Comparison of ENCODE assay signal across 23 mouse cellular contexts in genomic region chr13:111421330-111421729, GRCm38 (mm10).
DNase-seq lines count a peak whose midpoint lies in the region; ATAC-seq and TF ChIP-seq lines count a peak whose summit lies in the region.
"Had no signal": no experiment of that assay in that cellular context is flagged by ENCODE, and none has a peak within 500 bp of the region (broad histone marks: within the 10 kb centered on the region; RNA-seq: fewer than 3 reads in every experiment).

No protein-coding gene starts in this region.

- no peak for TF ChIP-seq POLR2A in liver, adult 2 months (IDR thresholded peaks at IDR 0.05; ENCODE audit: extremely low read depth, insufficient read depth, low read length)
- no peak for TF ChIP-seq POLR2A in cortical plate, adult 2 months (IDR thresholded peaks at IDR 0.05; ENCODE audit: extremely low read depth, insufficient read depth, low read length)

- ATAC-seq in forebrain, postnatal 0 days, result no peak
- no peak for ATAC-seq in forebrain, embryonic 11.5 days (replicated peaks; ENCODE audit: low FRiP score)
- no peak for ATAC-seq in liver, embryonic 12.5 days
- ATAC-seq: midbrain, embryonic 13.5 days had no signal

- no peaks in the 10 kb centered on the region for H3K9me3 ChIP-seq in forebrain, postnatal 0 days (ENCODE audit: low read length)
- no peaks in the 10 kb centered on the region for H3K9me3 ChIP-seq in forebrain, embryonic 11.5 days (ENCODE audit: control insufficient read depth, low read length)
- H3K9me3 ChIP-seq in liver, embryonic 12.5 days (replicated peaks), result no peaks in the 10 kb centered on the region
- H3K9me3 ChIP-seq: embryonic facial prominence, embryonic 15.5 days; forebrain, embryonic 12.5 days; heart, embryonic 15.5 days; hindbrain, embryonic 10.5 days; midbrain, embryonic 13.5 days had no signal

- H3K27me3 ChIP-seq in forebrain, postnatal 0 days (ENCODE audit: insufficient read depth, low read length), result no peaks in the 10 kb centered on the region
- no peaks in the 10 kb centered on the region for H3K27me3 ChIP-seq in forebrain, embryonic 11.5 days (ENCODE audit: control insufficient read depth, insufficient read depth, low read length)
- H3K27me3 ChIP-seq in liver, adult 2 months (ENCODE audit: control insufficient read depth, insufficient read depth, low read length), result no peaks in the 10 kb centered on the region
- H3K27me3 ChIP-seq in liver, embryonic 12.5 days (replicated peaks), result no peaks in the 10 kb centered on the region
- H3K27me3 ChIP-seq: embryonic facial prominence, embryonic 15.5 days; forebrain, embryonic 12.5 days; heart, embryonic 15.5 days; midbrain, embryonic 13.5 days had no signal

- no peak overlapping the region for H3K9ac ChIP-seq in forebrain, postnatal 0 days
- H3K9ac ChIP-seq in forebrain, embryonic 11.5 days (ENCODE audit: low read length), result no peak overlapping the region
- no peak overlapping the region for H3K9ac ChIP-seq in liver, adult 2 months (ENCODE audit: low read depth, low read length)
- no peak overlapping the region for H3K9ac ChIP-seq in liver, embryonic 12.5 days
- H3K9ac ChIP-seq: embryonic facial prominence, embryonic 15.5 days; forebrain, embryonic 12.5 days; heart, embryonic 15.5 days; midbrain, embryonic 13.5 days had no signal

- DNase-seq in forebrain, postnatal 0 days, result peak; percentile 29
- DNase-seq in forebrain, embryonic 11.5 days (ENCODE audit: low spot score), result no peak
- peak; percentile 71 for DNase-seq in liver, adult 2 months (ENCODE audit: extremely low read depth, low read depth, low spot score)
- DNase-seq in 416B (ENCODE audit: low read depth), result peak; percentile 40
- no peak for DNase-seq in ovary, postnatal 10 days (ENCODE audit: low spot score)
- DNase-seq in thymus, postnatal 0 days (ENCODE audit: low spot score), result no peak
- DNase-seq: adrenal gland, postnatal 36 days; B cell, adult 2 months; cerebellum, postnatal 10 days; embryo, embryonic 11 days; heart, adult 11 months; kidney, postnatal 25 days; layer of hippocampus, adult 9-11 months; lung, postnatal 10 days; thymus, adult 18-20 months had no signal

- H3K4me3 ChIP-seq in forebrain, postnatal 0 days (ENCODE audit: low read depth, low read length), result no peak overlapping the region
- no peak overlapping the region for H3K4me3 ChIP-seq in forebrain, embryonic 11.5 days (ENCODE audit: low read depth, low read length)
- no peak overlapping the region for H3K4me3 ChIP-seq in liver, adult 2 months (ENCODE audit: insufficient read depth, low read depth, low read length)
- H3K4me3 ChIP-seq in liver, embryonic 12.5 days, result no peak overlapping the region
- no peak overlapping the region for H3K4me3 ChIP-seq in cortical plate, adult 2 months (ENCODE audit: insufficient read depth, low read length)
- H3K4me3 ChIP-seq: embryonic facial prominence, embryonic 15.5 days; forebrain, embryonic 12.5 days; heart, embryonic 15.5 days; hindbrain, embryonic 10.5 days; midbrain, embryonic 13.5 days had no signal

- TF ChIP-seq CTCF in forebrain, postnatal 0 days (IDR thresholded peaks at IDR 0.05; ENCODE audit: low read depth), result peak; percentile 59
- no peak for TF ChIP-seq CTCF in liver, adult 2 months (IDR thresholded peaks at IDR 0.05; ENCODE audit: low read depth, low read length)
- peak; percentile 13; the same call in 1 of the 2 replicates for TF ChIP-seq CTCF in cortical plate, adult 2 months (IDR thresholded peaks at IDR 0.05; ENCODE audit: extremely low read depth, insufficient read depth, low read length)

- H3K4me1 ChIP-seq in forebrain, postnatal 0 days (ENCODE audit: insufficient read depth), result no peaks in the 10 kb centered on the region
- H3K4me1 ChIP-seq in forebrain, embryonic 11.5 days (replicated peaks; ENCODE audit: control insufficient read depth, insufficient read depth, low read length), result no peaks in the 10 kb centered on the region
- H3K4me1 ChIP-seq in liver, adult 2 months (ENCODE audit: control insufficient read depth, insufficient read depth, low read length), result peaks cover 3% of the 10 kb centered on the region
- no peaks in the 10 kb centered on the region for H3K4me1 ChIP-seq in liver, embryonic 12.5 days
- H3K4me1 ChIP-seq in cortical plate, adult 2 months (ENCODE audit: control insufficient read depth, insufficient read depth, low read length), result no peaks in the 10 kb centered on the region
- H3K4me1 ChIP-seq: embryonic facial prominence, embryonic 15.5 days; forebrain, embryonic 12.5 days; heart, embryonic 15.5 days; hindbrain, embryonic 10.5 days; midbrain, embryonic 13.5 days had no signal

- no peaks in the 10 kb centered on the region for H3K79me2 ChIP-seq in liver, adult 2 months (ENCODE audit: control insufficient read depth, insufficient read depth, low read length)

- peaks cover 5% of the 10 kb centered on the region for H3K36me3 ChIP-seq in forebrain, postnatal 0 days (ENCODE audit: insufficient read depth)
- no peaks in the 10 kb centered on the region for H3K36me3 ChIP-seq in forebrain, embryonic 11.5 days (ENCODE audit: control insufficient read depth, insufficient read depth, low read length)
- H3K36me3 ChIP-seq in liver, adult 2 months (ENCODE audit: control insufficient read depth, insufficient read depth, low read length), result peaks cover 8% of the 10 kb centered on the region; the same call in 1 of the 2 replicates
- H3K36me3 ChIP-seq in liver, embryonic 12.5 days, result peaks cover 22% of the 10 kb centered on the region

- no peak overlapping the region for H3K27ac ChIP-seq in forebrain, postnatal 0 days (ENCODE audit: low read depth, low read length)
- no peak overlapping the region for H3K27ac ChIP-seq in forebrain, embryonic 11.5 days (ENCODE audit: low read depth, low read length)
- H3K27ac ChIP-seq in liver, adult 2 months (replicated peaks; ENCODE audit: insufficient read depth, low read depth, low read length), result no peak overlapping the region; the same call in 1 of the 2 replicates
- no peak overlapping the region for H3K27ac ChIP-seq in liver, embryonic 12.5 days
- H3K27ac ChIP-seq in cortical plate, adult 2 months (ENCODE audit: insufficient read depth, low read length), result no peak overlapping the region
- H3K27ac ChIP-seq: embryonic facial prominence, embryonic 15.5 days; forebrain, embryonic 12.5 days; heart, embryonic 15.5 days; hindbrain, embryonic 10.5 days; midbrain, embryonic 13.5 days had no signal

- H3K4me2 ChIP-seq in forebrain, postnatal 0 days (ENCODE audit: low read depth), result no peak overlapping the region
- H3K4me2 ChIP-seq in forebrain, embryonic 11.5 days (ENCODE audit: low read depth, low read length, severe bottlenecking), result no peak overlapping the region
- no peak overlapping the region for H3K4me2 ChIP-seq in liver, embryonic 12.5 days
- H3K4me2 ChIP-seq: embryonic facial prominence, embryonic 15.5 days; forebrain, embryonic 12.5 days; heart, embryonic 15.5 days; liver, embryonic 11.5 days; midbrain, embryonic 13.5 days had no signal

Comparison
In these comparisons a context has a peak if more than half of its experiments do, and no peak if none do; other contexts are left out.
1. DNase-seq: peak in forebrain, postnatal 0 days (single experiment), liver, adult 2 months (single experiment) and 416B (single experiment); none in forebrain, embryonic 11.5 days (single experiment), ovary, postnatal 10 days (single experiment) and thymus, postnatal 0 days (single experiment).